Mouse (Mus musculus) megakaryocyte, adult 5-6 weeks (primary cell): ENCODE measurements around the gene Tmem104. TPM values are rescaled to one million over a fixed set of nuclear protein-coding genes. Genes with fewer than 3 reads are reported as not detected.

Experiments
- total RNA-seq, 2 experiments: library from RNA; stranded (forward) in 1 of 2; stranded (reverse) in 1 of 2; fragments of 153-499, 151-499 nt in 1 of 2; fragments of 221-1000, 200-1000 nt in 1 of 2; gene quantifications; 2 replicates each; pipeline versions ENCODE4 v1.2.3 to v1.2.4; 2015 to 2017

Gene Tmem104
- total RNA-seq, 2 experiments from 2014 or later, result 6.1 to 25.7 TPM

Other genes starting within 250 kb of the Tmem104 start
- gene Cd300c, start 218.3 kb upstream of the Tmem104 start, total RNA-seq (2015), result 8.6 and 13.3 TPM in 2 replicates
- 1.3 and 3.1 TPM in 2 replicates for gene Cd300c, start 218.3 kb upstream of the Tmem104 start, total RNA-seq (2017)
- gene Cd300ld, start 197.6 kb upstream of the Tmem104 start, total RNA-seq (2015), result 28.7 and 33.7 TPM in 2 replicates
- gene Cd300ld, start 197.6 kb upstream of the Tmem104 start, total RNA-seq (2017), result 28.9 and 30.5 TPM in 2 replicates
- 30.8 and 36.3 TPM in 2 replicates for gene Cd300c2, start 185.6 kb upstream of the Tmem104 start, total RNA-seq (2015)
- 23.7 and 26.5 TPM in 2 replicates for gene Cd300c2, start 185.6 kb upstream of the Tmem104 start, total RNA-seq (2017)
- not detected in 2 replicates for gene Cd300ld2, start 171.3 kb upstream of the Tmem104 start, total RNA-seq (2015)
- not detected in 2 replicates for gene Cd300ld2, start 171.3 kb upstream of the Tmem104 start, total RNA-seq (2017)
- 2.2 TPM in 1 of 2 replicates, not detected in the other for gene Cd300ld4, start 160.5 kb upstream of the Tmem104 start, total RNA-seq (2015)
- gene Cd300ld4, start 160.5 kb upstream of the Tmem104 start, total RNA-seq (2017), result not detected in 2 replicates
- gene Cd300ld5, start 149.7 kb upstream of the Tmem104 start, total RNA-seq (2015), result 1.1 TPM in 1 of 2 replicates, not detected in the other
- gene Cd300ld5, start 149.7 kb upstream of the Tmem104 start, total RNA-seq (2017), result not detected in 2 replicates
- gene Cd300ld3, start 139.1 kb upstream of the Tmem104 start, total RNA-seq (2015), result 23.8 and 26.2 TPM in 2 replicates
- 6.7 and 7.6 TPM in 2 replicates for gene Cd300ld3, start 139.1 kb upstream of the Tmem104 start, total RNA-seq (2017)
- gene Cd300e, start 125.3 kb upstream of the Tmem104 start, total RNA-seq (2015), result 1.7 and 2.6 TPM in 2 replicates
- gene Cd300e, start 125.3 kb upstream of the Tmem104 start, total RNA-seq (2017), result 0.61 and 1.7 TPM in 2 replicates
- gene Rab37, start 96.1 kb upstream of the Tmem104 start, total RNA-seq (2015), result 4.8 and 6.2 TPM in 2 replicates
- gene Rab37, start 96.1 kb upstream of the Tmem104 start, total RNA-seq (2017), result 8.9 and 15.0 TPM in 2 replicates
- gene Cd300lf, start 53.5 kb upstream of the Tmem104 start, total RNA-seq (2015), result 22.9 and 25.7 TPM in 2 replicates
- 28.1 and 46.6 TPM in 2 replicates for gene Cd300lf, start 53.5 kb upstream of the Tmem104 start, total RNA-seq (2017)
- 77.6 and 92.0 TPM in 2 replicates for gene Slc9a3r1, start 24.1 kb upstream of the Tmem104 start, total RNA-seq (2015)
- 87.5 and 88.7 TPM in 2 replicates for gene Slc9a3r1, start 24.1 kb upstream of the Tmem104 start, total RNA-seq (2017)
- gene Nat9, start 372 bp downstream of the Tmem104 start, total RNA-seq (2015), result 16.1 and 17.7 TPM in 2 replicates
- 23.9 and 36.1 TPM in 2 replicates for gene Nat9, start 372 bp downstream of the Tmem104 start, total RNA-seq (2017)
- gene Grin2c, start 79.8 kb downstream of the Tmem104 start, total RNA-seq (2015), result 0.05 TPM in 1 of 2 replicates, not detected in the other
- not detected in 2 replicates for gene Grin2c, start 79.8 kb downstream of the Tmem104 start, total RNA-seq (2017)
- 4.4 and 5.6 TPM in 2 replicates for gene Fdxr, start 89.6 kb downstream of the Tmem104 start, total RNA-seq (2015)
- 9.9 and 14.3 TPM in 2 replicates for gene Fdxr, start 89.6 kb downstream of the Tmem104 start, total RNA-seq (2017)
- gene Fads6, start 110.2 kb downstream of the Tmem104 start, total RNA-seq (2015), result 0.58 and 0.71 TPM in 2 replicates
- 1.4 and 2.3 TPM in 2 replicates for gene Fads6, start 110.2 kb downstream of the Tmem104 start, total RNA-seq (2017)
- not detected in 2 replicates for gene Otop2, start 119.7 kb downstream of the Tmem104 start, total RNA-seq (2015)
- not detected in 2 replicates for gene Otop2, start 119.7 kb downstream of the Tmem104 start, total RNA-seq (2017)
- gene Ush1g, start 134.6 kb downstream of the Tmem104 start, total RNA-seq (2015), result not detected in 2 replicates
- gene Ush1g, start 134.6 kb downstream of the Tmem104 start, total RNA-seq (2017), result not detected in 2 replicates
- gene Otop3, start 147.2 kb downstream of the Tmem104 start, total RNA-seq (2015), result not detected in 2 replicates
- not detected in 2 replicates for gene Otop3, start 147.2 kb downstream of the Tmem104 start, total RNA-seq (2017)
- gene Hid1, start 180.3 kb downstream of the Tmem104 start, total RNA-seq (2015), result 0.27 TPM in 1 of 2 replicates, not detected in the other
- gene Hid1, start 180.3 kb downstream of the Tmem104 start, total RNA-seq (2017), result 0.07 and 0.16 TPM in 2 replicates
- gene Cdr2l, start 194.4 kb downstream of the Tmem104 start, total RNA-seq (2015), result 0.21 and 0.58 TPM in 2 replicates
- 0.24 and 0.59 TPM in 2 replicates for gene Cdr2l, start 194.4 kb downstream of the Tmem104 start, total RNA-seq (2017)
- gene Mrpl58, start 216.3 kb downstream of the Tmem104 start, total RNA-seq (2015), result 122 and 124 TPM in 2 replicates
- 86.9 and 95.9 TPM in 2 replicates for gene Mrpl58, start 216.3 kb downstream of the Tmem104 start, total RNA-seq (2017)
- gene Atp5h, start 232.5 kb downstream of the Tmem104 start, total RNA-seq (2015), result 740 and 790 TPM in 2 replicates
- gene Atp5h, start 232.5 kb downstream of the Tmem104 start, total RNA-seq (2017), result 901 and 1,038 TPM in 2 replicates
- 19.6 and 21.2 TPM in 2 replicates for gene Kctd2, start 232.6 kb downstream of the Tmem104 start, total RNA-seq (2015)
- gene Kctd2, start 232.6 kb downstream of the Tmem104 start, total RNA-seq (2017), result 14.5 and 16.8 TPM in 2 replicates